Mouse (Mus musculus): Measurements from ENCODE around the gene Dot1l. TPM values are rescaled to one million over a fixed set of nuclear protein-coding genes. Genes with fewer than 3 reads are reported as not detected.

Dot1l gene
- polyA plus RNA-seq, 1 experiment from 2014 or later, result 13.8 TPM

DNA sequence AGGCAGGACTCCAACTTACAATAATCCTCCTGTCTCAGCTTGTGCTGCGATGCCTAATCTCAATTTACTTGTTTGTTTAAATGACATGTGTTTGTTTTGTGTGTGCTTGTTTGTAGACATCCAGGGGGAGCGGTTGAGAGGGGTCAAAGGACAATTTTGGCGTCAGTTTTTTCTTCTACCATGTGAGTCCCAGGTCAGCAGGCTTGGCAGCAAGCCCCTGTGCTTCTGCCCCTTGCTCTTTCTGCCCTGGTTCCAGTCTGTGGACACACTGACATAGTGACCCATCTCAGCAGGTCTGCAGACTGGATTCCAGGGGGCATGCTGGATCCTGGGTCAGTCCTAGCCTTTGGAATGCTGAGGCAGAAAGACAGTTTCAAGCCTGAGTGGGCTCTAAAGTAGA is 64.4 kb downstream of the Dot1l start:
- Histone ChIP-seq H3K9me3 (replicated peaks; ENCODE audit: control insufficient read depth, low read length) (no peaks in the 10 kb centered on the region), H3K36me3 (replicated peaks; ENCODE audit: control insufficient read depth, insufficient read depth, low read depth, low read length) (no peaks in the 10 kb centered on the region), H3K9ac (replicated peaks; ENCODE audit: low read length) (no peak overlapping the region), H3K27ac (replicated peaks; ENCODE audit: low read depth, low read length) (no peak overlapping the region), H3K4me1 (ENCODE audit: control insufficient read depth, insufficient read depth, low read length) (no peaks in the 10 kb centered on the region), H3K4me2 (ENCODE audit: low read depth, low read length) (no peak overlapping the region), H3K4me3 (ENCODE audit: low read depth, low read length) (no peak overlapping the region), H3K27me3 (ENCODE audit: control insufficient read depth, insufficient read depth, low read length) (no peaks in the 10 kb centered on the region)
- 53% methylated on average over 3 of the region's 3 CpGs for WGBS
- DNase-seq (ENCODE audit: low spot score), result no peak
- no peak for ATAC-seq (replicated peaks; ENCODE audit: insufficient number of reproducible peaks, low FRiP score, low TSS enrichment, low read depth)

DNA sequence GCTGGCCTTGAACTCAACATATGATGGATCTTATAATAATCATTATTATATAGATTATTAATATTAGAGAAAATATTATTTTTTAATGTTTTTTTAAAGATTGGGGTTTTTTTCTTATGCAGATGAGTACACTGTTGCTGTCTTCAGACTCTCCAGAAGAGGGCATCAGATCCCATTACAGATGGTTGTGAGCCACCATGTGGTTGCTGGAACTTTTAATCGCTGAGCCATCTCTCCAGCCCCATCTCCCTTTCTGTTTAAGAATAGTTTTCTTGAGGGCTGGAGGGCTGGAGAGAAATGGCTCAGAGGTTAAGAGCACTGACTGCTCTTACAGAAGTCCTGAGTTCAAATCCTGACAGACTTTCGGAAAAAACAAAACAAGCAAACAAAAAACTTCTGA is 67.0 kb downstream of the Dot1l start:
- WGBS, result 50% methylated on average over 2 of the region's 2 CpGs
- ATAC-seq (replicated peaks; ENCODE audit: insufficient number of reproducible peaks, low FRiP score, low TSS enrichment, low read depth) (no peak), DNase-seq (ENCODE audit: low spot score) (peak; percentile 50)
- H3K27ac ChIP-seq (replicated peaks; ENCODE audit: low read depth, low read length), result no peak overlapping the region
- no peaks in the 10 kb centered on the region for H3K36me3 ChIP-seq (replicated peaks; ENCODE audit: control insufficient read depth, insufficient read depth, low read depth, low read length)
- no peaks in the 10 kb centered on the region for H3K4me1 ChIP-seq (ENCODE audit: control insufficient read depth, insufficient read depth, low read length)
- no peak overlapping the region for H3K9ac ChIP-seq (replicated peaks; ENCODE audit: low read length)
- H3K4me3 ChIP-seq (ENCODE audit: low read depth, low read length), result no peak overlapping the region
- no peaks in the 10 kb centered on the region for H3K9me3 ChIP-seq (replicated peaks; ENCODE audit: control insufficient read depth, low read length)
- no peak overlapping the region for H3K4me2 ChIP-seq (ENCODE audit: low read depth, low read length)
- H3K27me3 ChIP-seq (ENCODE audit: control insufficient read depth, insufficient read depth, low read length), result no peaks in the 10 kb centered on the region

DNA sequence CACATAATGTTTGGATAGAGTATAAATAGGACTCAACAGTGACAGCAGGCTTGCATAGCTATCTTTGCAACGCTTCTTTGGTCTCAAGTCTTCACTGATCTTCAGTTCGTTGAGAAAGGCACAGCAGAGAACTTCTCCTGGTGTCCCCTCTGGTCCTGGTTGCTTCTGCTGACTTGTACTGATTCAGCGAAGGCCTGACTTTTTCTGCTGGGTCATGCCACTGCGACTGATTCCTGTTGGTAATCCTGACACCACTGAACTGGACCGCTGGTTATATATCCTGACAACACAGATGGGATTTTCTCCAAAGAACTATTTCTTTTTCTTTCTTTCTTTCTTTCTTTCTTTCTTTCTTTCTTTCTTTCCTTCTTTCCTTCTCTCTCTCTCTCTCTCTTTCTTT is 67.5 kb downstream of the Dot1l start:
- no peak overlapping the region for H3K27ac ChIP-seq (replicated peaks; ENCODE audit: low read depth, low read length)
- no peaks in the 10 kb centered on the region for H3K27me3 ChIP-seq (ENCODE audit: control insufficient read depth, insufficient read depth, low read length)
- H3K4me1 ChIP-seq (ENCODE audit: control insufficient read depth, insufficient read depth, low read length), result no peaks in the 10 kb centered on the region; the same call in 1 of the 2 replicates
- H3K4me3 ChIP-seq (ENCODE audit: low read depth, low read length), result no peak overlapping the region
- H3K36me3 ChIP-seq (replicated peaks; ENCODE audit: control insufficient read depth, insufficient read depth, low read depth, low read length), result no peaks in the 10 kb centered on the region
- DNase-seq (ENCODE audit: low spot score) (no peak), ATAC-seq (replicated peaks; ENCODE audit: insufficient number of reproducible peaks, low FRiP score, low TSS enrichment, low read depth) (no peak)
- no peaks in the 10 kb centered on the region for H3K9me3 ChIP-seq (replicated peaks; ENCODE audit: control insufficient read depth, low read length)
- H3K4me2 ChIP-seq (ENCODE audit: low read depth, low read length), result no peak overlapping the region
- WGBS, result 85% methylated on average over 5 of the region's 5 CpGs
- no peak overlapping the region for H3K9ac ChIP-seq (replicated peaks; ENCODE audit: low read length)

DNA sequence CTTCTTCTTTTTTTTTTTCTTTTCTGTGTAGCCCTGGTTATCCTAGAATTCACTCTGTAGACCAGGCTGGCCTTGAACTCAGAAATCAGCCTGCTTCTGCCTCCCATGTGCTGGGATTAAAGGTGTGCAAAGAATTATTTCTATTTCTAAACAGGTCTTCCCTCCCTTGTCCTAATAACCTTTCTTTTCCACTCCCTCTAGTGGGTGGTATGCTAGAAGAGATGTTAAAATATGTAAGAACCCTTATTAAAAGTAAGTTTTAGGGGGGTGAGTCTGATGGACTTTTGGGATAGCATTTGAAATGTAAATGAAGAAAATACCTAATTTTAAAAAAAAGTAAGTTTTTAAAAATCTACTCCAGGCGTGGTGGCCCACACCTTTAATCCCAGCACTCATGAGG is 68.3 kb downstream of the Dot1l start:
- Histone ChIP-seq H3K4me2 (ENCODE audit: low read depth, low read length) (no peak overlapping the region), H3K4me1 (ENCODE audit: control insufficient read depth, insufficient read depth, low read length) (peaks cover 2% of the 10 kb centered on the region; the same call in 1 of the 2 replicates)
- 88% methylated on average over 1 of the region's 1 CpGs for whole genome bisulfite sequencing

DNA sequence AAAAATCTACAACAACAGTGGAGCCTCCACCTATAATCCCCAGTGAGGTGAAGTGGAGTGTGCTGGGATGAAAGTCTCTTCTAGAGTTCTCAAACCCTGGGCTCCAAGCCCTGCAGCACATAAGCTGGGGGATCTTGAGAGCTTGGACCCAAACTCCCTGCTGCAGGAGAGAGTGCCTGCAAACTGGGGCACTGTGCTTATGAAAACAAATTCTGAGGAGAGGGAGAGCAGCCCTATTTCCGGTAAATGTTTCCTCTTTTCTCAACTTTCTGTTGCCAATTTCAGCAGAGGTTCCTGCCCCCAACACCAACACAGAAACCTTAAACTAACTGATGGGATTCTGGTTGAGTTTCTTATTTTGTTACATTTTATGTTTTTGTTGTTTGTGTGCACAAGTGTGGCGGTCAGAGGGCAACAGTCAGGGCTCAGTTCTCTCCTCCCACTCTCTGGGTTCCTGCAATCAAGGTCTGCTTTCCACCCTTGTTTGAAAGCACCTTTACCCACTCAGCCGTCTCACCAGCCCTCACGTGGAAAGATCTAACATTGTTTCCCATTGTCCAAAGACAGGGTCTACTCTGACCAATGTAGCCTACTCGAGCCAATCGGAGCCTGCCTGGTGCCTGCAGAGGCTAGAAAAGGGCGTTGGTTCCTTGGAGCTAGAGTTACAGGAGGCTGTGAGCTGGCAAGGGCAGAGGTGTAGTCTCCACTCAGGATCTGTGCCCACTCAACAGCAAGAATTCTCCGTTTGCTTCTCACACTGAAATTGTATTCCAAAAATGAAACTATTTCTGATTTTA is 69.0 kb downstream of the Dot1l start:
- H3K27me3 ChIP-seq (ENCODE audit: control insufficient read depth, insufficient read depth, low read length), result no peaks in the 10 kb centered on the region
- peaks cover 2% of the 10 kb centered on the region; the same call in 1 of the 2 replicates for H3K4me1 ChIP-seq (ENCODE audit: control insufficient read depth, insufficient read depth, low read length)
- H3K4me2 ChIP-seq (ENCODE audit: low read depth, low read length), result no peak overlapping the region
- DNase-seq (ENCODE audit: low spot score) (no peak), ATAC-seq (replicated peaks; ENCODE audit: insufficient number of reproducible peaks, low FRiP score, low TSS enrichment, low read depth) (no peak)
- 64% methylated on average over 8 of the region's 8 CpGs for WGBS
- H3K36me3 ChIP-seq (replicated peaks; ENCODE audit: control insufficient read depth, insufficient read depth, low read depth, low read length), result no peaks in the 10 kb centered on the region
- H3K9me3 ChIP-seq (replicated peaks; ENCODE audit: control insufficient read depth, low read length), result no peaks in the 10 kb centered on the region
- H3K9ac ChIP-seq (replicated peaks; ENCODE audit: low read length), result no peak overlapping the region
- no peak overlapping the region for H3K4me3 ChIP-seq (ENCODE audit: low read depth, low read length)
- no peak overlapping the region for H3K27ac ChIP-seq (replicated peaks; ENCODE audit: low read depth, low read length)

More for the DNA sequence above, 68.3 kb downstream of the Dot1l start:
- DNase-seq (ENCODE audit: low spot score) (no peak), ATAC-seq (replicated peaks; ENCODE audit: insufficient number of reproducible peaks, low FRiP score, low TSS enrichment, low read depth) (no peak)
- Histone ChIP-seq H3K9me3 (replicated peaks; ENCODE audit: control insufficient read depth, low read length) (no peaks in the 10 kb centered on the region), H3K27me3 (ENCODE audit: control insufficient read depth, insufficient read depth, low read length) (no peaks in the 10 kb centered on the region), H3K27ac (replicated peaks; ENCODE audit: low read depth, low read length) (no peak overlapping the region), H3K9ac (replicated peaks; ENCODE audit: low read length) (no peak overlapping the region), H3K36me3 (replicated peaks; ENCODE audit: control insufficient read depth, insufficient read depth, low read depth, low read length) (no peaks in the 10 kb centered on the region), H3K4me3 (ENCODE audit: low read depth, low read length) (no peak overlapping the region)

DNA sequence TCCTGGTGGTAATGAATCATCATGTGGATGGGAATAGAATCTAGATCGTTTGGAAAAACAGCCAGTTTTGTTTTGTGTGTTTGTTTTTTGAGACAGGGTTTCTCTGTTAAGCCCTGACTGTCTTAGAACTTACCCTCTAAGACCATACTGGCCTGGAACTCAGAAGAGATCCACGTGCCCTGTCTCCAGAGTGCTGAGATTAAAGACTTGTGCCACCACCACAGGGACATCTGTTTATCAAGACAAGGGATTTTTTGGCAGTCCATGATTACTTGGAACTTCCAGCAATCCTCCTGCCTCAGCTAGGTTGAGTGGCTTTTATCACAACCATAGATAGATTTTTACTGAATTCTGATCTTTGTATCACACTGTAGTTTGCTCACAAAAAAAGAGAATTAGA is 69.8 kb downstream of the Dot1l start:
- Histone ChIP-seq H3K4me1 (ENCODE audit: control insufficient read depth, insufficient read depth, low read length) (peaks cover 2% of the 10 kb centered on the region; the same call in 1 of the 2 replicates), H3K9me3 (replicated peaks; ENCODE audit: control insufficient read depth, low read length) (no peaks in the 10 kb centered on the region), H3K27me3 (ENCODE audit: control insufficient read depth, insufficient read depth, low read length) (no peaks in the 10 kb centered on the region), H3K4me3 (ENCODE audit: low read depth, low read length) (no peak overlapping the region), H3K27ac (replicated peaks; ENCODE audit: low read depth, low read length) (no peak overlapping the region), H3K36me3 (replicated peaks; ENCODE audit: control insufficient read depth, insufficient read depth, low read depth, low read length) (peaks cover 5% of the 10 kb centered on the region), H3K9ac (replicated peaks; ENCODE audit: low read length) (no peak overlapping the region), H3K4me2 (ENCODE audit: low read depth, low read length) (no peak overlapping the region)
- no peak for DNase-seq (ENCODE audit: low spot score)
- ATAC-seq (replicated peaks; ENCODE audit: insufficient number of reproducible peaks, low FRiP score, low TSS enrichment, low read depth), result no peak
- WGBS, result 72% methylated on average over 2 of the region's 2 CpGs

DNA sequence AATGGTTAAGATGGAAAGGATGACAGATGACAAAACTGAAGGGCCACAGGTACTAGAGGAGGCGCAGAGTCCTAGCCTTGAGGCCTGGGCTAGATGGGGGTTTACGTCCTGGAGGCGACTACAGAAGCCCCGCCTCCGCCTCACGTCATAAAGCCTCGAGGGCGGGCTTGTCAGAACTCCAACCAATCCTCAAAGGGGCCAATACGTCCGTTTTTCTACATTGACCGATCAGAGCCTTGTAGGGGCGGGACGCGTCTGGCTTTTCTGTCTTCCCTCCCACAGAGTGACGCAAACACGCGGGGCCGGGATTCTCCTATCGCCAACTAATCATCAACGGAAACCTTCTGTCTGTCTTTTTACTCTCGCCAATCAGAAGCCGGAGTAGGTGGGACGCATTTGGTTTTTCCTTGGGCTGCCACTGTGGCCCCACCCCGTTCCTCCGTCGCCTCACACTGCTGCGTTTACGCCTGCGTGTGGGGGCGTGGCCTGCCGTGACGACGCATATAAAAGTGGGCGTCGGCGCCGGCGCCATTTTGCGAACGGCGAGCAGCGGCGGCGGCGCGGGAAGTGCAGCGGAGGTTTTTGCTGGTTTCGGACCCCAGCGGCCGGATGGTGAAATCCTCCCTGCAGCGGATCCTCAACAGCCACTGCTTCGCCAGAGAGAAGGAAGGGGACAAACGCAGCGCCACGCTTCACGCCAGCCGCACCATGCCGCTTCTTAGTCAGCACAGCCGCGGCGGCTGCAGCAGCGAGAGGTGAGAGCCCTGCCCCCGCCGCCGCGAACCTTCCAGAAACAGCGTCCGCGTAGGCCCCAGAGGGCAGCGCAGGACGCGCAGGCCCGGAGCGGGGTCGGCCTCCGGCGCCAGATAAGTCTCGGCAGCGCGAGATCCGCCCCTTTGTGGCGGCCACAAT is 71.4 kb downstream of the Dot1l start, which contains the start of gene Oaz1:
Oaz1 (plus strand) TSS at position 506 of the 912 bp plus-strand sequence.
- DNase-seq (ENCODE audit: low spot score) (peak; percentile 99), ATAC-seq (replicated peaks; ENCODE audit: insufficient number of reproducible peaks, low FRiP score, low TSS enrichment, low read depth) (peak; percentile 95)
- peaks cover 2% of the 10 kb centered on the region; the same call in 1 of the 2 replicates for H3K4me1 ChIP-seq (ENCODE audit: control insufficient read depth, insufficient read depth, low read length)
- peak within 1 kb of the TSS; percentile 94 for H3K4me2 ChIP-seq (ENCODE audit: low read depth, low read length)
- H3K27ac ChIP-seq (replicated peaks; ENCODE audit: low read depth, low read length), result peak within 1 kb of the TSS; percentile 72
- under 1% methylated on average over 75 of the region's 82 CpGs for WGBS
- H3K9ac ChIP-seq (replicated peaks; ENCODE audit: low read length), result peak within 1 kb of the TSS; percentile 94
- no peaks in the 10 kb centered on the region for H3K9me3 ChIP-seq (replicated peaks; ENCODE audit: control insufficient read depth, low read length)
- H3K4me3 ChIP-seq (ENCODE audit: low read depth, low read length), result peak within 1 kb of the TSS; percentile 77
- H3K27me3 ChIP-seq (ENCODE audit: control insufficient read depth, insufficient read depth, low read length), result no peaks in the 10 kb centered on the region
- peaks cover 5% of the 10 kb centered on the region for H3K36me3 ChIP-seq (replicated peaks; ENCODE audit: control insufficient read depth, insufficient read depth, low read depth, low read length)
